Mouse (Mus musculus) liver, adult 2 months (tissue): ENCODE measurements at regions not wholly inside any gene's neighbourhood (a gene's known extent, or its start where the extent isn't known, plus 50 kb on each side); places are given as distances from the start of the nearest gene placed in this dataset.

Source experiments
- DNase-seq: peaks from one replicate; pipeline ENCODE4 v3.0.0-alpha.2; 2011; ENCODE audit warnings: low read depth, low spot score; ENCODE audit errors: extremely low read depth
- H3K27ac ChIP-seq: fragments of 200-500 bp; replicated peaks from 2 replicates; pipeline ENCODE4 v1.5.1; 2012; ENCODE audit warnings: low read depth, mild to moderate bottlenecking, control low read depth, inconsistent platforms, low read length; ENCODE audit not compliant: insufficient read depth
- H3K27me3 ChIP-seq: fragments of 200-500 bp; 2 replicates; pipeline ENCODE4 v1.6.1; 2012; ENCODE audit warnings: mild to moderate bottlenecking, moderate library complexity, low read length, inconsistent platforms; ENCODE audit not compliant: control insufficient read depth, insufficient read depth
- H3K36me3 ChIP-seq: fragments of 200-500 bp; 2 replicates; pipeline ENCODE4 v1.6.1; 2012; ENCODE audit warnings: low read length, inconsistent platforms; ENCODE audit not compliant: control insufficient read depth, insufficient read depth
- H3K4me1 ChIP-seq: fragments of 200-500 bp; 2 replicates; pipeline ENCODE4 v1.6.1; 2011; ENCODE audit warnings: low read length; ENCODE audit not compliant: control insufficient read depth, insufficient read depth
- H3K4me3 ChIP-seq: fragments of 200-500 bp; 2 replicates; pipeline ENCODE4 v1.5.1; 2011; ENCODE audit warnings: low read depth, mild to moderate bottlenecking, control low read depth, low read length, moderate library complexity; ENCODE audit not compliant: insufficient read depth
- H3K79me2 ChIP-seq: fragments of 200-500 bp; 2 replicates; pipeline ENCODE4 v1.6.1; 2012; ENCODE audit warnings: inconsistent platforms, mild to moderate bottlenecking, low read length, moderate library complexity; ENCODE audit not compliant: control insufficient read depth, insufficient read depth
- H3K9ac ChIP-seq: fragments of 200-500 bp; 2 replicates; pipeline ENCODE4 v1.6.1; 2012; ENCODE audit warnings: low read depth, mild to moderate bottlenecking, control low read depth, inconsistent platforms, low read length
- CTCF ChIP-seq: fragments of 200-500 bp; IDR thresholded peaks from 2 replicates; pipeline ENCODE4 v1.5.1; 2011; ENCODE audit warnings: low read depth, low read length, control low read depth
- POLR2A ChIP-seq: fragments of 200-500 bp; IDR thresholded peaks from 2 replicates; pipeline ENCODE4 v1.6.1; 2011; ENCODE audit warnings: low read length, control low read depth; ENCODE audit not compliant: insufficient read depth; ENCODE audit errors: extremely low read depth
- WGBS: fragments of 180-500 bp; shearing (Covaris S2); methylation state at CpG from one replicate; pipeline ENCODE4 v1.1.7; 2018; 5-methylcytosine and 5-hydroxymethylcytosine counted together

DNA sequence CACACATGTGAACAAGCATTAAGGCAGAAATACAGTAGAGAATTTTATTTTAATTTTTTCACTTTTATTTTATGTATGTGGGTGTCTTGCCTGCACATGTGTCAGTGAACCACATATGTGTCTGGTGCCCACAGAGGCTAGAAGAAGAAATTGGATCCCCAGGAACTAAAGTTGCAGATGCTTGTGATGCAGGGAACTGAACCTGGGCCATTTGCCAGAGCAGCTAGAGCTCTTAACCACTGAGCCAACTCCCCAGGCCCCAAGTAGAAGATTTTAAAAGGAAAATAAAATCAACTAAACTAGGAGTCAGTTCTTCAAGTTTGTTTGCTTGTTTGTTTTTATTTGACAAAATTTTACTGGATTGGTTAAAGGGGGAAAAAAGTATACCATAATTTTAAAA lies 185.5 kb upstream of the Kdm8 start:
- DNase-seq: no peak
- Histone ChIP-seq H3K27ac (no peak overlapping the region), H3K27me3 (no peaks in the 10 kb centered on the region), H3K79me2 (no peaks in the 10 kb centered on the region), H3K36me3 (no peaks in the 10 kb centered on the region), H3K4me3 (no peak overlapping the region), H3K9ac (no peak overlapping the region), H3K4me1 (peaks cover 6% of the 10 kb centered on the region; the same call in 1 of the 2 replicates)
- TF ChIP-seq POLR2A (no peak), CTCF (no peak)

GRCm38 (mm10) chr7:125262133-125262532 lies 182.3 kb upstream of the Kdm8 start:
- Histone ChIP-seq H3K9ac (no peak overlapping the region), H3K4me3 (no peak overlapping the region), H3K36me3 (no peaks in the 10 kb centered on the region), H3K27me3 (no peaks in the 10 kb centered on the region), H3K79me2 (no peaks in the 10 kb centered on the region), H3K27ac (no peak overlapping the region), H3K4me1 (peaks cover 2% of the 10 kb centered on the region; the same call in 1 of the 2 replicates)
- WGBS: 70% methylated on average over 2 of the region's 2 CpGs
- no peak for DNase-seq
- TF ChIP-seq CTCF: no peak
- TF ChIP-seq POLR2A: no peak

- Histone ChIP-seq H3K79me2 (no peaks in the 10 kb centered on the region), H3K9ac (no peak overlapping the region), H3K4me1 (no peaks in the 10 kb centered on the region), H3K4me3 (no peak overlapping the region), H3K27ac (no peak overlapping the region), H3K27me3 (no peaks in the 10 kb centered on the region), H3K36me3 (no peaks in the 10 kb centered on the region)
- DNase-seq: no peak
- TF ChIP-seq POLR2A (no peak), CTCF (no peak)
- WGBS: 67% methylated on average over 12 of the region's 12 CpGs
Measured at GRCm38 (mm10) chr7:125262672-125263365, 181.7 kb upstream of the Kdm8 start.

DNA sequence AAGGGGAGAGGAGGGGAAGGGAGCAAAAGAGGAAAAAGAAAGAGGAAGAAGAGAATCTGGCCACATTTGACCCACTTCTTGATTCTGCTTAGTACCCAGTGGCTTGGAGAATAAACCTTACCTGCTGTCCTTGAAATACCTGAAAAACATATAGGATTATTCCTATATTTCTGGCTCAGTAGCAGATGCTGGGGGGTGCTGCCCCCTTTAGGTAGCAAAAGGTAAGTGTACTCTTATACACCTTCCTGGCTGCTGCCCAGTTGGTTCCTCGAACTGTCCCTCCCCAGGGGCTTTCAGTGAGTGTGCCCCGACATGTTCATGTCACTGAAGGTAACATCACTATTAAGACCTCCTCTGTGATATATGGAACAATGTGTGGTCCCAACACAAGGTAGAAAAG lies 180.7 kb upstream of the Kdm8 start:
- Histone ChIP-seq H3K9ac (no peak overlapping the region), H3K27ac (no peak overlapping the region), H3K79me2 (no peaks in the 10 kb centered on the region), H3K27me3 (no peaks in the 10 kb centered on the region), H3K36me3 (no peaks in the 10 kb centered on the region), H3K4me3 (no peak overlapping the region), H3K4me1 (no peaks in the 10 kb centered on the region)
- DNase-seq: no peak
- WGBS: 66% methylated on average over 2 of the region's 2 CpGs
- TF ChIP-seq POLR2A (no peak), CTCF (peak; percentile 48)

GRCm38 (mm10) chr7:125270711-125271110 lies 173.8 kb upstream of the Kdm8 start:
- no peak for DNase-seq
- WGBS: 55% methylated on average over 3 of the region's 3 CpGs

DNA sequence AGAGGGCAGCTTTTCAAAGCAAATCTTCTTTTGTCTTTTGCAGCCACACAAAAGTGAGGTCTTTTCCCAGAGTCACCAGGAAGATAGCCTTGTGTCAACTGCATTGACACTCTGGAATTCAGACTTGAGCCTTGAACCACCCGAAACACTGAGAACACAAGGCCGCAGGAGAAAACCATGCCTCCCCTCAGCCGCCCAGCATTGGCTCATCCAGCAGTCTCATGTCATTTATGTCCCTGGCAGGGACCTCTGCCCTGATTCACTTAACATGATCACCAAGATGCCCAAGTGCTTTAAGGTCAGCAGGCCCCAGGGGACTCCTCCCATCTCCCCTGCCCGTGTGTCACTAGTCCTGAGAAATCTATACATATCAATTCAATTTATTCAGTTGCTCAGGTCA lies 173.1 kb upstream of the Kdm8 start:
- H3K27me3 ChIP-seq: no peaks in the 10 kb centered on the region
- H3K4me1 ChIP-seq: no peaks in the 10 kb centered on the region
- TF ChIP-seq POLR2A: no peak
- TF ChIP-seq CTCF: no peak
- H3K4me3 ChIP-seq: no peak overlapping the region
- WGBS: 90% methylated on average over 4 of the region's 4 CpGs
- H3K27ac ChIP-seq: no peak overlapping the region
- no peaks in the 10 kb centered on the region for H3K79me2 ChIP-seq
- DNase-seq: no peak
- no peak overlapping the region for H3K9ac ChIP-seq
- H3K36me3 ChIP-seq: no peaks in the 10 kb centered on the region

More at GRCm38 (mm10) chr7:125270711-125271110, 173.8 kb upstream of the Kdm8 start:
- Histone ChIP-seq H3K79me2 (no peaks in the 10 kb centered on the region), H3K27ac (no peak overlapping the region), H3K4me1 (no peaks in the 10 kb centered on the region), H3K36me3 (no peaks in the 10 kb centered on the region), H3K9ac (no peak overlapping the region), H3K4me3 (no peak overlapping the region), H3K27me3 (no peaks in the 10 kb centered on the region)
- TF ChIP-seq POLR2A (no peak), CTCF (no peak)
